Mouse (Mus musculus): Measurements from ENCODE around the gene Hist2h4.
"Not testable (repeated sequence)": the region's sequence is repeated elsewhere in the genome, so short reads cannot be mapped to it uniquely, and the experiment has no call there.

Hist2h4 gene

DNA sequence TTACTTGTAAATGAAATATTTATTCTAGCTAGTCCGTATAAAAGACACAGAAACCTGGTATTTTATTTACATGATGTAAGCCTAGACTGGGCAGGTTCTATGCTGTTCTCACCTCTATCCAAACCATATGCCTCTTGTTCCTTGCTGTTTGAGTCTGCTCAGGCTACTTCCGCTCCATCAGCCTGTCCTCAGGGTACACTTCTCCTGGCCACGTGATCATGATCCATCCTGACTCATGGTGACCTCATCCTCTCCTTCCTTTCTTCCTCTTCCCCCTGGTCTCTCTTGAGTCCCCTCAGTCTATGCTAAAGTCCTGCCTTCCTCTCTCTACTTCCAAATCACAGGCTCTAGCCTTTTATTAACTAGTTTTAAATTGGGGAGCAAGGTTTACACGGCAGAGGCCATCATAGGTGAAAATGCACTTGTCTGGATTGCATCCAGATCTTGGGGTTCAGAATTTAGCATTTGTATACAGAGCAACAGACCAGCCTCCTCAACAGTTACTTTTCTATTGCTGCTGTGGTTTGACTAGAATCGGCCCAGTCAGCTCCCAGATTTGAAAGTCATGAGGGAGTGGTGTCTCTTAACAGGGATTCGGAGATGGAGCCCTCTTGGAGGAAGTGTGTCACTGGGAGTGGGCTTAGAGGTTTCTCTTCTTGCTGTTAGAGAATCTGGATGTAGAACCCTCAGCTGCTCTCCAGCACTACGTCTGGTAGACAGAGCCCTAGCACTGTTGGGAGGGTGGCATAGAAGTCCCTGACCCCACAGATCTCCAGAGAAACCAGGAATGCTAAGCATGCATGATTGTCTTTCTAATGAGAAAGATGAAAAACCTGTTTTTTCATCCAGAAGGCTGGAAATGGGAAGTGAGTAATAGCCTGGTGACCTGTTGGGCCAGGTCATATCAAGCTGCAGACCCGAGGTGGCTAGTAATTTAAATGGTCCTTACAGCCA lies 36.1 kb downstream of the Hist2h4 start:
- no peak for DNase-seq (ENCODE audit: extremely low read depth, low read depth, low spot score)

DNA sequence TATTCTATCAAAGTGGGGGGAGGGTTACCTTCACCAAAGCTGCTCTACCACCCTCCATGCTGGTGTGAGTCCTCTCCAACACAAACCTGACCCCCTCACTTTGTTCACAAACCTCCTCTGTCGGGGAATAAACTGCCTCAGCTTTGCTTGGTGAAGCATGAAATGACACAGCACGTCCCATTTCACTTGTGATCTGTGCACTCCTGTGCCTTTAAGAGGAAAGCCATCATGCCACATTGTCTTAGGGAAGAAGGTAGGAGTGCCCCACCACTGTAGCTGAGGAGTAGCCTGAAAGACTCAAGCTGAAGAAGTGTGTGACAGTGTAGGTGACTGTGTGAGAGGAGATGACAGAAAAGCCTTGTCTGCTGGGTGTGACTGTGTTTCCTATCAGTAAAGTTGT lies 37.7 kb downstream of the Hist2h4 start:
- no peak for DNase-seq (ENCODE audit: extremely low read depth, low read depth, low spot score)

DNA sequence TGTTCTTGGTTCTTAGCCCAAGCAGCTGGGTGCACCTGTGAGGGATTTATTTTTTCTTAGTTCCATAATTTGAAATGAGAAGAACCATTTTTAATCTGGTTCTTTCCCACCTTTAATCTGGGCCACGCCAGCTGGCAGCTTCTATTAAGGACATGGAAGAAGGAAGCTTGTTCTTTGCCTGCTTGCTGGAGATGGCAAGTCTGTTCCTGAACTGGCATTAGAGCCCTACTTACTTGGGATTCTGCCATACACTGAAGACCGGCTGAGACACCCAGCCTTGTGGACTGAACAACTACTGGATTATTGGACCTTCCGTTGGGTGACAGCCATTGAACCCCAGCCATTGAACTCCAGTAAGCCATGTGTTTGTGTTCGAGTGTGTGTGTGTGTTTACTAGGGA lies 40.3 kb downstream of the Hist2h4 start:
- DNase-seq (ENCODE audit: extremely low read depth, low read depth, low spot score): no peak

DNA sequence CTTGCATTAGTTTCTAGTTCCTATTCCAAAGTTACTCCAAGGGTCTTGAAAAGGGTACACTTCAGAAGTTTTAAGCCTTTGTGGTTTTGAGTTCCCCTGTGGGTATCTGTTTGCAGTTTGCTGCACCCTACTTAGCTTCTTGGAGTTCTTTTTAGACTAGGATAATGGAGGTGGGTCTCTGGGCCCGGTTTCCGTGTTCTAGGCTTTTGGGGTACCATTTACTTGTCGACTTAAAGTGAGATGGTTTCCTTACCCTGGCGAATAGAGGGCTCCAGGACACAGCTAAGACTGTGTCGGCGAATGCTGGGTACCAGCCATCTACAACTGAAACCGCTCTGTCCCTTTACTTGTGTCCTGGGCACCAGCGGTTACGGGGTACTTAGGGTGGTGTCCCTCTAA lies 41.5 kb downstream of the Hist2h4 start:
- DNase-seq (ENCODE audit: extremely low read depth, low read depth, low spot score): no peak

DNA sequence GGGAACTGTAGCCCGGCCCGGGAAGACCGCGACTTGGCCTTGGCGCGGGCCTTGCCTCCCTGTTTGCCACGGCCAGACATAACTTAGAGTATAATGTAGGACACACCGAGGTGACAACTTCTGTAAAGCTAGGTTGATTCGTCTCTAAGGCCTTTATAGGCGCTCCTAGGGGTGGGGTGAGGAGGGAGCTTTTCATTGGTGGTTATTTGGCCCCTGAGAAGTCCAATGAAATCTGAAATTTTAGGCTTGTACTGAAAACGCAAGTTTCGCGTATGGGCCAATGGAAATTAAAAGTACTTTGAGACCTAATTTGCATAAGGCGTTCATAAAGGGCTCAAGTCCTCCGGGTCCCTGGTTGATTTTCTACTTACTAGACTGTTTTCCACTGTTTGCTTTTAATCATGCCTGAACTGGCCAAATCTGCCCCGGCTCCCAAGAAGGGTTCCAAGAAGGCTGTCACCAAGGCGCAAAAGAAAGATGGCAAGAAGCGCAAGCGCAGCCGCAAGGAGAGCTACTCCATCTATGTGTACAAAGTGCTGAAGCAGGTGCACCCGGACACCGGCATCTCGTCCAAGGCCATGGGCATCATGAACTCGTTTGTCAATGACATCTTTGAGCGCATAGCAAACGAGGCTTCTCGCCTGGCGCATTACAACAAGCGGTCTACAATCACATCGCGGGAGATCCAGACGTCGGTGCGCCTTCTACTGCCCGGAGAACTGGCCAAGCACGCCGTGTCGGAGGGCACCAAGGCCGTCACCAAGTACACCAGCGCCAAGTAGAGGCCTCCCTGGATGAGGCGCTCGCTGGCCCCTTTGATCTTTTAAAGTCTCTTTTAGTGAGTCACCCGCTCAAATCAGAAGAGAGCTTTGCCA lies 42.1 kb downstream of the Hist2h4 start, which contains the start of the genes Hist2h2ac and Hist2h2be:
TSS of gene Hist2h2ac (minus strand) at position 116 of the 875 bp plus-strand sequence.
TSS of gene Hist2h2be (plus strand) at position 355 of the 875 bp plus-strand sequence.
- DNase-seq (ENCODE audit: extremely low read depth, low read depth, low spot score): peak; percentile 75

DNA sequence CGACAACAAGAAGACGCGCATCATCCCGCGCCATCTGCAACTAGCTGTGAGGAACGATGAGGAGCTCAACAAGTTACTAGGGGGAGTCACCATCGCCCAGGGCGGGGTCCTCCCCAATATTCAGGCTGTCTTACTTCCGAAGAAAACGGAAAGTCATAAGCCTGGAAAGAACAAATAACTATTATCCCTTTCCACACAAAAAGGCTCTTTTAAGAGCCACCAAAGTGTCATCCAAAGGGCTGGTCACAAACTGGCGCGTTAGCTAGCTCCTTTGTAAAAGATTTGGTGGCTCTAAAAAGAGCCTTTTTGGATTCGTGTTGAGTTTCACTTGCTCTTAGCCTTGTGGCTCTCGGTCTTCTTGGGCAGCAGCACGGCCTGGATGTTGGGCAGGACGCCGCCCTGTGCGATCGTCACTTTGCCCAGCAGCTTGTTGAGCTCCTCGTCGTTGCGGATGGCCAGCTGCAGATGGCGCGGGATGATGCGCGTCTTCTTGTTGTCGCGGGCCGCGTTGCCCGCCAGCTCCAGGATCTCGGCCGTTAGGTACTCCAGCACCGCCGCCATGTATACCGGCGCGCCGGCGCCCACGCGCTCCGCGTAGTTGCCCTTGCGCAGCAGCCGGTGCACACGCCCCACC lies 42.9 kb downstream of the Hist2h4 start:
- not testable (repeated sequence) for DNase-seq (ENCODE audit: extremely low read depth, low read depth, low spot score)

DNA sequence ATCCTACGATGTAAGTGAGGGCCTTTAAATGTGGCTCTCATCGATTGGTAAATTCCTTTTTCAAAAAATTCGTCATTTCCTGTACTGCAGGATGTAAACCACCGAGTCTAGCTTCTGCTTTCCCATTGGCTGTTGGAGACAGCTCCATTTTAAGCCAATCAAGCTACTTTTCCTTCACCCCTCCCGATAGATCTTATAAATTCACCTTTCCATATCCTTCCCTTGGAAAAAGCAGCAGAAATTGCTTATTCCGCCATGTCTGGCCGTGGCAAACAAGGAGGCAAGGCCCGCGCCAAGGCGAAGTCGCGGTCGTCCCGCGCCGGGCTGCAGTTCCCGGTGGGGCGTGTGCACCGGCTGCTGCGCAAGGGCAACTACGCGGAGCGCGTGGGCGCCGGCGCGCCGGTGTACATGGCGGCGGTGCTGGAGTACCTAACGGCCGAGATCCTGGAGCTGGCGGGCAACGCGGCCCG lies 43.4 kb downstream of the Hist2h4 start, which contains the start of the genes Bola1 and Hist2h2ab:
TSS of gene Bola1 (minus strand) at position 49 of the 470 bp plus-strand sequence.
TSS of gene Hist2h2ab (plus strand) at position 205 of the 470 bp plus-strand sequence.
- peak; percentile 65 for DNase-seq (ENCODE audit: extremely low read depth, low read depth, low spot score)

DNA sequence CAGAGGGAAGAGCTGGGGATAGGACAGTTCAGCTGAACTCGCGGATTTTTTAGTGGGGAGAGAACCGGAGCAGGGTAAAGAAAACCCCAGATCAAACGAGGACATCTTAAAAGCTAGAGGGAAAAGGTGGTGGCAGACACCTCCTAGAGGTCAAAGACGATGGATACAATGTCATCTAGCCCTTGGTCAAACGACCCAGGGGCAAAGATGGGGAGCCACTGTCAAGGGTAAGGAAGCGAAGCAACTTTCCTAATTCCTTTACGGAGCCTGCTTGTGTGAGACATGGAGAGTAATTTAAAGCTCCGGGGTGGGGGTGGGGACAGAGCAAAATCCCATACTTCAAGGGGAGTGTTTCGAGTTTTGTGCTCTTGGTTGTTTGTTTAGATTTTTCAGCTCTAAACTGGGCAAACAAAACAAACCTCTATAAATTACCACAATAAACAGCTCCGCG lies 43.9 kb downstream of the Hist2h4 start:
- no peak for DNase-seq (ENCODE audit: extremely low read depth, low read depth, low spot score)

Measured in fat pad, adult 2 months (tissue).